Mouse (Mus musculus): Measurements from ENCODE around the gene Ints11.

DNA sequence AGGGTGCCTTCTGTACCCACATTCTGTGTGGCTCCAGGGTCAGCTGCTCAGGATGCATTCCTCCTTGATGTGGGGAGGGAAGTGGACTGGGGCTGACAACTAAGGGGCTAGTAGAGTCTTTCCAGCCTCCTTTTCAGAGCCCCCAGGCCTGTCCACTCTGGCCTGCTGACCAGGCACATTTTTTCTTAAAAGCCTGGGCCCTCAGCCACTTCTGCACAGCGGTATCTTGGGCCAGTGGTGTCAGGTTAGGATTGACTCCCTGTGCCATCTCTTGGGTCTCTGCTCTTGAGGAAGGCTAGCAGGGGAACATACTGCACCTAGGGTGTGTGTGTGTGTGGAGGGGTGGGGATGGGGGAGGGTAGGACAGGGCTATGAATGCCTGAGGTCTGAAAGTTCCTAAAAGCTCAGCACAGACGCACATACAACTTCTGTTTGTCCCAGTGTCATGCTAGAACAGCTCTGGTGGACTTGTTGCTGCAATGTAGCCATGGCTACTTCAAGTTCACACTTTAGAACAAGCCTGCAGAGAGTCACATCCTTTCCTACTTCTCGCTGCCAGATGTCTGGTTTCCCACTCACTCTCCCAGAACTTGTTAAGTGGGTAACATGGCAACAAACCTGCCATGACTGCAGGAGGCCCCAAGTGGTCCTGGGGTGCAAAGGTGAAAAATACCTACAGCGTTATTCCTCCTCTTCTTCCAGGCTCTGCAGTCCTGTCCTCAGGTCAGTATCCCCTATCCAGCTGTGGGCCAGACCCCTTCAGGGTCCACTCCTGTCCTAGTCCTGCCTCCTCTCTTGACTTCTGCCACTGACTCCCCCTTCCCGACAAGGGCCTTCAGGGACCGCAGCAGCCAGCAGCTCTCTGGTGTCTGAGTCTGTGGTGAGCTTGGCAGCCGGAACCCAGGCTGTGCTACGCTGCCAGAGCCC is 29.0 kb upstream of the Ints11 start:
- TF ChIP-seq CTCF (IDR thresholded peaks at IDR 0.05; ENCODE audit: low read depth) (no peak), EP300 (IDR thresholded peaks at IDR 0.05; ENCODE audit: low read depth) (no peak)

All from heart, postnatal 0 days (tissue).